Mouse (Mus musculus) E14TG2a.4 (cell line): ENCODE results near the gene Tmcc1.

Source experiments
- CTCF ChIP-seq: conservative IDR thresholded peaks from 2 replicates; pipeline ENCODE4 v1.5.1; 2014; ENCODE audit warnings: low read length
- NANOG ChIP-seq: IDR thresholded peaks from 2 replicates; pipeline ENCODE4 v1.6.1; 2014; ENCODE audit warnings: borderline replicate concordance, low read length, mixed read lengths

DNA sequence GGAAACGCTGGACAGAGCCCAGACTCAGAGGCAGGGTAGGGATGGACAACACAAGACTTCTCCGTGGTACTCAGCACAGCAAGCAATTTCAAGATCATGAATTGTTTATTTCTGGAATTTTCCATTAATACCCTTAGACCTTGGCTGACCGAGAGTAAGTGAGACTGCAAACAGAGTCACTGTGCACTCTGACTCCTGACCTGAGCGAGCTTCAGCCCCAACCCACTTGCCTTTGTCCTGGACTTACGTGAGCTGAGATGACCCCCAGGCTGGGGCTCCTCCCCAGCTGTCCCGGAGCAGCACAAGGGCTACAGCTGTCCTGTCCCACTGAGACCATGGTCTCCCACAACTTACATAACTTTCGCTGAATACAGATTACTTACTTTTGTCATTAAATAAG, 210.4 kb downstream of the Tmcc1 start:
- TF ChIP-seq NANOG, result no peak
- TF ChIP-seq CTCF, result no peak
